ENCODE assay signal across 8 mouse cellular contexts in the genomic region with DNA sequence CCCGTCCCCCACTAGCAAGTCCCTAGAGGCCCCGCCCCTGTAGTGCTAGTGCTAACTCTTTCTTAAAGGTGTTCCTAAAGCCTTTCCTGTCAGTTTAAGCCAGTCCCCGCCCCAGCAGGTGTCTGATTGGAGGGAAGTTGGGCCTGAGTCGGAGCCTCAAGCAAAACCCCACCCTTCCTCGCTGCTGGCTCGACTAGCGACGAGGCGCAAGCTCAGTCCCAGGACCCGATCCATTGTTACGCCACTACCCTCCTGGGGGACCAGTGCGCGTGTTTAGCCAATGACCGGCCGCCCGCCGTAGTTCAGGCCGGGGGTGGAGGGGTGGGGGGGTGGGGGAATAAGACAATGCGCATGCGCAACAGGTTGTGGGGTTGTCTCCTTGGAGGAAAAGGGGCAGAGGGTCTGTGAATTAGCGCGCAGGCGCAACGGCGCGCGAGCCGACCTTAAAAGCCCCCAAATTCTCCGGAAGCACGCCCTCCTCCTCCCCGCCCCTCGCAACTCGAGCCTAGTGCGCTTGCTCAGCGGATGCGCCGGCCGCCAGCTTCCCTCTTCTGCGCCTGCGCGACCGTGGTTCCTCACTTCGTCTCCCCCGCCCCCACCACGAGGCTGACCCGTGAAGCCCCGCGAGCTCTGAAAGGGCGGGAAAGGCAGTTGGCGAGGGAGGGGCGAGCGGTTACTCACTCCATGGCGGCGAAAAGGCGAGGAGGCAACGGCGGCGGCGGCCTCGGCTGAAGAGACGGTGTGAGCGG. TPM values are rescaled to one million over a fixed set of nuclear protein-coding genes. Genes with fewer than 3 reads are reported as not detected.
DNase-seq lines count a peak whose midpoint lies in the region; ATAC-seq and TF ChIP-seq lines count a peak whose summit lies in the region.

Gene Nup62 (plus strand): TSS at position 368 of the 749 bp plus-strand sequence.
Gene Il4i1 (plus strand): TSS at position 667 of the 749 bp plus-strand sequence.

- peaks cover 18% of the 10 kb centered on the region for H3K36me3 ChIP-seq in embryonic facial prominence, embryonic 14.5 days (ENCODE audit: control insufficient read depth, insufficient read depth, low read length)
- peaks cover 14% of the 10 kb centered on the region for H3K36me3 ChIP-seq in heart, adult 2 months (ENCODE audit: control insufficient read depth, insufficient read depth, low read length)
- H3K36me3 ChIP-seq in limb, embryonic 13.5 days: peaks cover 30% of the 10 kb centered on the region
- no peaks in the 10 kb centered on the region for H3K36me3 ChIP-seq in midbrain, embryonic 16.5 days (ENCODE audit: control insufficient read depth, insufficient read depth, low read length)

- DNase-seq in 3T3-L1 (ENCODE audit: low read depth, low spot score): peak; percentile 96
- peak; percentile 98 for DNase-seq in adrenal gland, postnatal 4 days (ENCODE audit: low spot score in 2 of 2)
- DNase-seq in embryonic facial prominence, embryonic 14.5 days (ENCODE audit: low spot score): peak; percentile 99
- peak; percentile 98 to 99 for DNase-seq in heart, adult 2 months
- peak; percentile 99 for DNase-seq in kidney, adult 8-10 months
- peak; percentile 96 to 99 for DNase-seq in spleen, postnatal 10 days (ENCODE audit: low spot score in 2 of 2)

- H3K9me3 ChIP-seq in embryonic facial prominence, embryonic 14.5 days (ENCODE audit: control insufficient read depth, low read length): no peaks in the 10 kb centered on the region
- no peaks in the 10 kb centered on the region for H3K9me3 ChIP-seq in limb, embryonic 13.5 days
- H3K9me3 ChIP-seq in midbrain, embryonic 16.5 days (replicated peaks; ENCODE audit: control insufficient read depth, low read length, poor library complexity, severe bottlenecking): no peaks in the 10 kb centered on the region

- peaks cover 20% of the 10 kb centered on the region for H3K4me1 ChIP-seq in embryonic facial prominence, embryonic 14.5 days (ENCODE audit: control insufficient read depth, insufficient read depth, low read length)
- H3K4me1 ChIP-seq in heart, adult 2 months (ENCODE audit: control insufficient read depth, insufficient read depth, low read length): peaks cover 21% of the 10 kb centered on the region
- H3K4me1 ChIP-seq in limb, embryonic 13.5 days: peaks cover 47% of the 10 kb centered on the region
- H3K4me1 ChIP-seq in midbrain, embryonic 16.5 days (ENCODE audit: control insufficient read depth, insufficient read depth, low read length): peaks cover 40% of the 10 kb centered on the region

- peak within 1 kb of the TSS; percentile 86 for H3K4me3 ChIP-seq in embryonic facial prominence, embryonic 14.5 days (ENCODE audit: low read depth, low read length)
- peak within 1 kb of the TSS; percentile 81 for H3K4me3 ChIP-seq in heart, adult 2 months
- H3K4me3 ChIP-seq in limb, embryonic 13.5 days: peak within 1 kb of the TSS; percentile 76
- peak within 1 kb of the TSS; percentile 89 for H3K4me3 ChIP-seq in midbrain, embryonic 16.5 days (ENCODE audit: low read depth, low read length)

- 0 out of 2 replicates have a peak, but pooled peaks have one; percentile 11 for TF ChIP-seq EP300 in heart, adult 2 months (IDR thresholded peaks at IDR 0.05; ENCODE audit: insufficient read depth, low read depth, low read length)

- peaks cover 3% of the 10 kb centered on the region for H3K79me2 ChIP-seq in heart, adult 2 months (replicated peaks; ENCODE audit: control insufficient read depth, insufficient read depth, low read length)

- H3K9ac ChIP-seq in embryonic facial prominence, embryonic 14.5 days (ENCODE audit: low read depth, low read length): peak within 1 kb of the TSS; percentile 99
- peak within 1 kb of the TSS; percentile 97 for H3K9ac ChIP-seq in heart, adult 2 months (ENCODE audit: low read depth, low read length)
- peak within 1 kb of the TSS; percentile 94 for H3K9ac ChIP-seq in limb, embryonic 13.5 days
- H3K9ac ChIP-seq in midbrain, embryonic 16.5 days (ENCODE audit: low read depth, low read length): peak within 1 kb of the TSS; percentile 92

- intact Hi-C loops in heart, adult 2 months (cut with DNase I): loop anchor here (2.0 to 10.0 kb wide), 3 partner anchors 67 to 441 kb away; partner anchors contain the start of genes Med25 and Vrk3

- under 1% methylated on average over 46 of the region's 62 CpGs for WGBS in embryonic facial prominence, embryonic 14.5 days
- under 1% methylated on average over 62 of the region's 62 CpGs for WGBS in heart, adult 2 months
- under 1% methylated on average over 61 of the region's 62 CpGs for WGBS in limb, embryonic 13.5 days
- under 1% methylated on average over 54 of the region's 62 CpGs for WGBS in midbrain, embryonic 16.5 days

- TF ChIP-seq CTCF in heart, adult 2 months (IDR thresholded peaks at IDR 0.05): peak; percentile 40

- H3K4me2 ChIP-seq in embryonic facial prominence, embryonic 14.5 days (ENCODE audit: low read depth, low read length): peak within 1 kb of the TSS; percentile 76
- peak within 1 kb of the TSS; percentile 82 for H3K4me2 ChIP-seq in limb, embryonic 13.5 days (replicated peaks)
- H3K4me2 ChIP-seq in midbrain, embryonic 16.5 days (ENCODE audit: low read length): peak within 1 kb of the TSS; percentile 68

- H3K27ac ChIP-seq in embryonic facial prominence, embryonic 14.5 days (replicated peaks; ENCODE audit: low read depth, low read length): peak within 1 kb of the TSS; percentile 97
- peak within 1 kb of the TSS; percentile 93 for H3K27ac ChIP-seq in heart, adult 2 months
- peak within 1 kb of the TSS; percentile 97 for H3K27ac ChIP-seq in limb, embryonic 13.5 days
- peak within 1 kb of the TSS; percentile 90 for H3K27ac ChIP-seq in midbrain, embryonic 16.5 days (ENCODE audit: low read length)

- no peaks in the 10 kb centered on the region for H3K27me3 ChIP-seq in embryonic facial prominence, embryonic 14.5 days (replicated peaks; ENCODE audit: control insufficient read depth, insufficient read depth, low read length)
- H3K27me3 ChIP-seq in heart, adult 2 months (ENCODE audit: control insufficient read depth, insufficient read depth, low read length): no peaks in the 10 kb centered on the region
- H3K27me3 ChIP-seq in limb, embryonic 13.5 days: no peaks in the 10 kb centered on the region
- no peaks in the 10 kb centered on the region for H3K27me3 ChIP-seq in midbrain, embryonic 16.5 days (ENCODE audit: control insufficient read depth, insufficient read depth, low read depth, low read length)

- peak; percentile 64 for TF ChIP-seq POLR2A in heart, adult 2 months (IDR thresholded peaks at IDR 0.05; ENCODE audit: insufficient read depth, low read depth, low read length)

- peak; percentile 94 for ATAC-seq in embryonic facial prominence, embryonic 14.5 days (ENCODE audit: low read depth)
- ATAC-seq in limb, embryonic 13.5 days (ENCODE audit: low FRiP score, low read depth): peak; percentile 94
- peak; percentile 94 for ATAC-seq in midbrain, embryonic 16.5 days

RNA-seq across cellular contexts. Expression of gene Nup62, which starts in this region (rescaled TPM):
- total RNA-seq in adrenal gland, postnatal 4 days (2021): 10 to 100 TPM; 60.1 to 65.5 TPM
- polyA plus RNA-seq in embryonic facial prominence, embryonic 14.5 days (2014; fragmentation: Nextera tagmentation; extraction: Ambion mirVana): 47.0 and 51.1 TPM in 2 replicates
- total RNA-seq in heart, adult 2 months (2021): 10 to 100 TPM; 27.1 to 28.0 TPM
- 36.0 and 36.6 TPM in 2 replicates for polyA plus RNA-seq in heart, adult 2 months (2012; rRNA removed)
- 97.3 and 102 TPM in 2 replicates for polyA plus RNA-seq in limb, embryonic 13.5 days (2015; fragmentation: Nextera tagmentation; extraction: Ambion mirVana)
- polyA plus RNA-seq in midbrain, embryonic 16.5 days (2015; fragmentation: Nextera tagmentation; extraction: Ambion mirVana): 43.6 and 45.9 TPM in 2 replicates

RNA-seq across cellular contexts. Expression of gene Il4i1, which starts in this region (rescaled TPM):
- total RNA-seq in adrenal gland, postnatal 4 days (2021): 1 to 10 TPM; 1.1 to 1.8 TPM
- 0.78 and 1.4 TPM in 2 replicates for polyA plus RNA-seq in embryonic facial prominence, embryonic 14.5 days (2014; fragmentation: Nextera tagmentation; extraction: Ambion mirVana)
- under 1 TPM; 0.61 to 0.70 TPM for total RNA-seq in heart, adult 2 months (2021)
- polyA plus RNA-seq in heart, adult 2 months (2012; rRNA removed): 1.3 and 1.5 TPM in 2 replicates
- polyA plus RNA-seq in limb, embryonic 13.5 days (2015; fragmentation: Nextera tagmentation; extraction: Ambion mirVana): 1.4 and 2.5 TPM in 2 replicates
- polyA plus RNA-seq in midbrain, embryonic 16.5 days (2015; fragmentation: Nextera tagmentation; extraction: Ambion mirVana): 0.57 and 1.0 TPM in 2 replicates

Comparison
In these comparisons a context has a peak if more than half of its experiments do, and no peak if none do; other contexts are left out.
1. Peak in every context shown above with its lines: DNase-seq, ATAC-seq, H3K4me3 ChIP-seq and H3K27ac ChIP-seq.